Comparison of ENCODE assay signal across 7 mouse cellular contexts in the genomic region with DNA sequence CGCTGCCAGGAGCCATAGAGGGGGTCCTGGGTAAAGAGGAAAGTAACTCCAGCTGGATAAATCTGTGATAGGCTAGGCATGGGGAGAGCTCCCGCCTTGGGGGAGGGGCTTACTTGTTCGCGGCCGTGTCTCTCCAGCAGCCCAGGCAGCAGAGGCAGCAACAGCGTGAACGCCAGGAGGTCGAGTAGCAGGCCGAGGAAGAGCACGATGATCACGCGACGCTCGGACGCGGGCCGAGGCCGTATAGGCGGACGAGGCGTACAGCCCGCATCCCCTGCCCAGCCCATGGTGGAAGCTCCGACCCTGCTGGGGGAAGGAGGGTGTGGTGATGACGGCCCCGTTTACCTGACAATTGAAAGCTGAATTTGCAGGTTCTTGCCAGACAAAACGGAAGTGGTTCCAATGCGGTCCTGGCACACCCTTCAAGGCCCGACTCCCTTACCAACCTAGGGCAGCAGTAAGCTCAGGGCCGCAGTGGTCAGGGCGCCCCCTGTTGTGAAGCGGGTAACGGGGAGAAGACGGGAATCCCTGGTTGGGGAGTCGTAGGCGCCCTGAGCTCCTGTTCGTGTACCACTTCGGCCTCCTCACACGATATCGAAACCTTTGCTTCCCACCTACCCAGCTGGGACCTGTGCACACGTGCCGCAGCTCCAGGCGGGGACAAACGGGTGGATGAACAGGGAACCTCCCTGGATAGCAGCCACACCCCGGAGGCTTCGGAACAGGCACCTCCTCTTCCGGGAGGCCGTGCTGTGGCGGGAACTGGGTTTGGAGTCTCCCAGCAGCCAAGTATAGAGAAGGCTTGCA. TPM values are rescaled to one million over a fixed set of nuclear protein-coding genes. Genes with fewer than 3 reads are reported as not detected.
DNase-seq lines count a peak whose midpoint lies in the region; ATAC-seq lines count a peak whose summit lies in the region.

Gene Mfsd10 (minus strand): TSS at position 732 of the 807 bp plus-strand sequence.

- intact Hi-C loops in left cerebral cortex, postnatal 25 days (cut with DNase I): loop anchor here (1.0 to 10.0 kb wide), 3 partner anchors 63 to 272 kb away; partner anchors contain the start of genes Add1 and Fam193a

- H3K4me2 ChIP-seq in intestine, embryonic 15.5 days (replicated peaks): peak within 1 kb of the TSS; percentile 95

- ATAC-seq in intestine, embryonic 15.5 days: peak; percentile 91

- WGBS in intestine, embryonic 15.5 days: under 1% methylated on average over 48 of the region's 48 CpGs
- WGBS in midbrain, embryonic 10.5 days: under 1% methylated on average over 48 of the region's 48 CpGs

- no peaks in the 10 kb centered on the region for H3K9me3 ChIP-seq in intestine, embryonic 15.5 days
- no peaks in the 10 kb centered on the region for H3K9me3 ChIP-seq in midbrain, embryonic 10.5 days (replicated peaks)

- H3K27ac ChIP-seq in intestine, embryonic 15.5 days: peak within 1 kb of the TSS; percentile 91
- peak within 1 kb of the TSS; percentile 86 for H3K27ac ChIP-seq in midbrain, embryonic 10.5 days (replicated peaks)

- H3K4me1 ChIP-seq in intestine, embryonic 15.5 days (replicated peaks): peaks cover 13% of the 10 kb centered on the region
- H3K4me1 ChIP-seq in midbrain, embryonic 10.5 days: peaks cover 38% of the 10 kb centered on the region

- DNase-seq in adrenal gland, adult 18-20 months (ENCODE audit: low spot score in 2 of 2): peak; percentile 70 to 73
- DNase-seq in embryo, embryonic 11 days: peak; percentile 90
- DNase-seq in gastrocnemius, postnatal 25 days: peak; percentile 70
- peak; percentile 81 to 90 for DNase-seq in left cerebral cortex, postnatal 25 days (ENCODE audit: low spot score in 2 of 2)
- peak; percentile 78 for DNase-seq in midbrain, embryonic 10.5 days (ENCODE audit: low spot score)
- DNase-seq in skeletal muscle tissue, adult 2 months (ENCODE audit: low read depth, low spot score): peak; percentile 56

- no peaks in the 10 kb centered on the region for H3K27me3 ChIP-seq in intestine, embryonic 15.5 days (replicated peaks)
- H3K27me3 ChIP-seq in midbrain, embryonic 10.5 days (ENCODE audit: low read depth, poor library complexity, severe bottlenecking): no peaks in the 10 kb centered on the region

- H3K9ac ChIP-seq in intestine, embryonic 15.5 days: peak within 1 kb of the TSS; percentile 80

- peaks cover 43% of the 10 kb centered on the region for H3K36me3 ChIP-seq in intestine, embryonic 15.5 days
- peaks cover 86% of the 10 kb centered on the region for H3K36me3 ChIP-seq in midbrain, embryonic 10.5 days

- peak within 1 kb of the TSS; percentile 69 for H3K4me3 ChIP-seq in intestine, embryonic 15.5 days (replicated peaks)
- H3K4me3 ChIP-seq in midbrain, embryonic 10.5 days: peak within 1 kb of the TSS; percentile 66

RNA-seq across cellular contexts. Expression of gene Mfsd10, which starts in this region (rescaled TPM):
- total RNA-seq in adrenal gland, adult 18-20 months (2021): 10 to 100 TPM; 30.9 to 32.2 TPM
- 1 to 10 TPM; 4.6 to 7.0 TPM for total RNA-seq in gastrocnemius, postnatal 25 days (2021)
- 108 and 127 TPM in 2 replicates for polyA plus RNA-seq in intestine, embryonic 15.5 days (2015; fragmentation: Nextera tagmentation; extraction: Ambion mirVana)
- total RNA-seq in left cerebral cortex, postnatal 25 days (2021): 10 to 100 TPM; 39.7 to 41.6 TPM
- polyA plus RNA-seq in midbrain, embryonic 10.5 days (2016; fragmentation: Nextera tagmentation; extraction: Ambion mirVana): 89.2 and 107 TPM in 2 replicates

Comparison
In these comparisons a context has a peak if more than half of its experiments do, and no peak if none do; other contexts are left out.
1. Peak in every context shown above with its lines: DNase-seq, ATAC-seq, H3K4me3 ChIP-seq and H3K27ac ChIP-seq.